Mouse (Mus musculus) adrenal gland, adult 18-20 months (tissue): ENCODE results near the gene Mup10. TPM values are rescaled to one million over a fixed set of nuclear protein-coding genes. Genes with fewer than 3 reads are reported as not detected.
"Not testable (repeated sequence)": the region's sequence is repeated elsewhere in the genome, so short reads cannot be mapped to it uniquely, and the experiment has no call there.

Experiments
- DNase-seq, 2 experiments: peaks; one replicate each; pipeline ENCODE4 v3.0.0; 2021 to 2022; ENCODE audit warnings: low spot score in 2 of 2
- long read RNA-seq, 2 experiments: library from polyadenylated mRNA; stranded (forward); transcript quantifications; one replicate each; pipeline ENCODE4 v2.0.0; 2021
- total RNA-seq, 2 experiments: library from RNA; stranded (reverse); gene quantifications; 1 replicate in 1 of 2; 2 replicates in 1 of 2; pipeline ENCODE4 v1.2.3; 2021

Mup10 gene
- 1 to 10 TPM in 1 of 2 experiments, not detected in 1; 3.4 TPM for total RNA-seq
- long read RNA-seq, experiment 1: 0 reads
- long read RNA-seq, experiment 2, partial matches to known transcripts: 8 of 150 reads
- long read RNA-seq, experiment 2, other reads (novel, unspliced or antisense): 141 of 150 reads

GRCm38 (mm10) chr4:60582099-60582498 is at the start of gene Mup10:
Gene Mup10, minus strand, starts transcription at chr4:60582199.
- not testable (repeated sequence) for DNase-seq

Other genes with a start within 250 kb of the Mup10 start
- not detected for gene Mup9, start 160.2 kb downstream of the Mup10 start, total RNA-seq
- not detected for gene Mup1, start 80.2 kb downstream of the Mup10 start, total RNA-seq
- 1 to 10 TPM in 1 of 2 experiments, not detected in 1; 2.9 TPM for gene Mup11, start 80.2 kb upstream of the Mup10 start, total RNA-seq
- 1 to 10 TPM in 1 of 2 experiments, not detected in 1; 1.0 TPM for gene Mup12, start 159.1 kb upstream of the Mup10 start, total RNA-seq
- gene Mup22, start 239.3 kb upstream of the Mup10 start, total RNA-seq: 100 to 1,000 TPM in 1 of 2 experiments, 1 to 10 TPM in 1; 2.9 to 249 TPM